8 mouse cellular contexts compared by ENCODE assay signal in the genomic region with DNA sequence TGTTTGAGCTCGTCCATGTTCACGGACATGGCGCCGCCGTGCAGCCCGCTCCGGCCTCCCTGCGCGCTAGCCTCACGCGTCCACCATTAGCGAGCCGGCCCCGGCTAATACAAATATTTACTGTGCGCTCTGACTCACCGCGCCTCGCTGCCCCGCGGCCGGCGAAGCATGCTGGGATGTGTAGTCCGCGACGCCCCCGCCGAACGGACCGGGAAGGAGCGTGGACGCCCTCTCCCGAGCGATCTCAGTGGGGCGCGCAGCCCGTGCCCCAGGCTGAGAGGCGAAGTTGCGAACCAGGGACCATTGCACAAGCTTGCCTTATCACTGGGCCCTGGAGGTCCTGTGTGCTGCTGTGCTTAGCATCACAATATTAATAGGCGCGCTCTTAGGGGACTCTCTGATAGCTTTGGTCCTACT. TPM values are rescaled to one million over a fixed set of nuclear protein-coding genes. Genes with fewer than 3 reads are reported as not detected.
DNase-seq lines count a peak whose midpoint lies in the region; ATAC-seq and TF ChIP-seq lines count a peak whose summit lies in the region.

No protein-coding gene starts in this region.

- peak overlapping the region; percentile 93 for H3K27ac ChIP-seq in MEL (ENCODE audit: control insufficient read depth, low read depth, low read length)
- peak overlapping the region; percentile 99 for H3K27ac ChIP-seq in cerebellum, adult 2 months (ENCODE audit: insufficient read depth, low read length)
- H3K27ac ChIP-seq in forebrain, postnatal 0 days (ENCODE audit: low read depth, low read length) = peak overlapping the region; percentile 98
- H3K27ac ChIP-seq in lung, embryonic 15.5 days = peak overlapping the region; percentile 99
- peak overlapping the region; percentile 97 for H3K27ac ChIP-seq in olfactory bulb, adult 2 months (ENCODE audit: insufficient read depth, low read depth, low read length)

- H3K27me3 ChIP-seq in MEL (ENCODE audit: control insufficient read depth in 1 of 2, insufficient read depth in 2 of 2, low read length in 2 of 2) = no peaks in the 10 kb centered on the region
- no peaks in the 10 kb centered on the region for H3K27me3 ChIP-seq in cerebellum, adult 2 months (ENCODE audit: control insufficient read depth, insufficient read depth, low read length)
- H3K27me3 ChIP-seq in forebrain, postnatal 0 days (ENCODE audit: insufficient read depth, low read length) = no peaks in the 10 kb centered on the region
- H3K27me3 ChIP-seq in lung, embryonic 15.5 days = no peaks in the 10 kb centered on the region

- no peaks in the 10 kb centered on the region for H3K9me3 ChIP-seq in MEL (replicated peaks; ENCODE audit: insufficient read depth, low read length)
- no peaks in the 10 kb centered on the region for H3K9me3 ChIP-seq in forebrain, postnatal 0 days (ENCODE audit: low read length)
- no peaks in the 10 kb centered on the region for H3K9me3 ChIP-seq in lung, embryonic 15.5 days

- H3K4me3 ChIP-seq in MEL (ENCODE audit: control insufficient read depth in 1 of 2, insufficient read depth in 1 of 2, low read depth in 2 of 2, low read length in 2 of 2) = peak overlapping the region; percentile 83 to 92
- peak overlapping the region; percentile 89 for H3K4me3 ChIP-seq in cerebellum, adult 2 months (replicated peaks; ENCODE audit: insufficient read depth, low read depth, low read length)
- peak overlapping the region; percentile 88 for H3K4me3 ChIP-seq in forebrain, postnatal 0 days (ENCODE audit: low read depth, low read length)
- H3K4me3 ChIP-seq in lung, embryonic 15.5 days = peak overlapping the region; percentile 76
- peak overlapping the region; percentile 86 for H3K4me3 ChIP-seq in olfactory bulb, adult 2 months (ENCODE audit: insufficient read depth, low read depth, low read length)

- peak; percentile 66 for ATAC-seq in forebrain, postnatal 0 days
- ATAC-seq in lung, embryonic 15.5 days (ENCODE audit: borderline replicate concordance, extremely low read depth, low FRiP score, low TSS enrichment) = peak; percentile 71

- H3K9ac ChIP-seq in MEL (ENCODE audit: control insufficient read depth, low read depth, low read length, poor library complexity, severe bottlenecking) = peak overlapping the region; percentile 90
- H3K9ac ChIP-seq in forebrain, postnatal 0 days = peak overlapping the region; percentile 92
- H3K9ac ChIP-seq in lung, embryonic 15.5 days = peak overlapping the region; percentile 74

- peaks cover 0 to 7% of the 10 kb centered on the region in 2 experiments; a peak in 2 of 4 replicates for H3K36me3 ChIP-seq in MEL (ENCODE audit: control insufficient read depth in 1 of 2, insufficient read depth in 2 of 2, low read length in 2 of 2)
- peaks cover 11% of the 10 kb centered on the region; the same call in 1 of the 2 replicates for H3K36me3 ChIP-seq in forebrain, postnatal 0 days (ENCODE audit: insufficient read depth)
- peaks cover 5% of the 10 kb centered on the region; the same call in 1 of the 2 replicates for H3K36me3 ChIP-seq in lung, embryonic 15.5 days

- H3K4me1 ChIP-seq in MEL (ENCODE audit: control insufficient read depth in 1 of 2, insufficient read depth in 2 of 2, low read length in 2 of 2) = peaks cover 2 to 25% of the 10 kb centered on the region in 2 experiments; a peak in 3 of 4 replicates
- peaks cover 22% of the 10 kb centered on the region for H3K4me1 ChIP-seq in cerebellum, adult 2 months (ENCODE audit: control insufficient read depth, insufficient read depth, low read length)
- H3K4me1 ChIP-seq in forebrain, postnatal 0 days (ENCODE audit: insufficient read depth) = peaks cover 10% of the 10 kb centered on the region
- H3K4me1 ChIP-seq in lung, embryonic 15.5 days = peaks cover 53% of the 10 kb centered on the region
- H3K4me1 ChIP-seq in olfactory bulb, adult 2 months (ENCODE audit: control insufficient read depth, insufficient read depth, low read length) = peaks cover 30% of the 10 kb centered on the region

- 1% methylated on average over 40 of the region's 40 CpGs for WGBS in cerebellum, adult 2 months
- 2% methylated on average over 40 of the region's 40 CpGs for WGBS in forebrain, postnatal 0 days
- WGBS in lung, embryonic 15.5 days = under 1% methylated on average over 40 of the region's 40 CpGs
- under 1% methylated on average over 40 of the region's 40 CpGs for WGBS in olfactory bulb, adult 2 months

- TF ChIP-seq POLR2A in MEL (IDR thresholded peaks at IDR 0.05; ENCODE audit: control insufficient read depth in 1 of 2, insufficient read depth in 1 of 2, low read depth in 1 of 2, low read length in 2 of 2, poor library complexity in 1 of 2) = peak; percentile 50 to 81; a peak in 3 of 4 replicates
- peak; percentile 90 for TF ChIP-seq POLR2A in cerebellum, adult 2 months (IDR thresholded peaks at IDR 0.05; ENCODE audit: borderline replicate concordance, insufficient read depth, low read length)
- peak; percentile 95 for TF ChIP-seq POLR2A in olfactory bulb, adult 2 months (IDR thresholded peaks at IDR 0.05; ENCODE audit: insufficient read depth, low read depth, low read length)

- TF ChIP-seq CTCF in MEL (IDR thresholded peaks at IDR 0.05 in 2 of 3, conservative IDR thresholded peaks at IDR 0.05 in 1 of 3; ENCODE audit: control insufficient read depth in 1 of 3, insufficient read depth in 1 of 3, low read depth in 2 of 3, low read length in 3 of 3, poor library complexity in 1 of 3, severe bottlenecking in 1 of 3) = peak in 2 of 3 experiments; percentile 24 to 33; a peak in 4 of 6 replicates
- no peak for TF ChIP-seq CTCF in cerebellum, adult 2 months (IDR thresholded peaks at IDR 0.05; ENCODE audit: borderline replicate concordance, insufficient read depth, low read depth, low read length)
- TF ChIP-seq CTCF in forebrain, postnatal 0 days (IDR thresholded peaks at IDR 0.05; ENCODE audit: low read depth) = peak; percentile 63
- no peak for TF ChIP-seq CTCF in olfactory bulb, adult 2 months (IDR thresholded peaks at IDR 0.05; ENCODE audit: insufficient read depth, low read depth, low read length)

- no peak; the same call in 1 of the 2 replicates for TF ChIP-seq RAD21 in MEL (IDR thresholded peaks at IDR 0.05; ENCODE audit: low read depth, low read length)

- TF ChIP-seq EP300 in MEL (IDR thresholded peaks at IDR 0.05; ENCODE audit: low read depth in 1 of 2, low read length in 2 of 2) = no peak

- peak overlapping the region; percentile 75 for H3K4me2 ChIP-seq in forebrain, postnatal 0 days (ENCODE audit: low read depth)
- peak overlapping the region; percentile 69 for H3K4me2 ChIP-seq in lung, embryonic 15.5 days

- H3K79me2 ChIP-seq in MEL (ENCODE audit: control insufficient read depth, insufficient read depth, low read length, poor library complexity) = peaks cover 19% of the 10 kb centered on the region

- DNase-seq in MEL (ENCODE audit: low read depth, low spot score) = peak; percentile 90
- DNase-seq in cerebellum, adult 2 months = peak; percentile 92
- DNase-seq in forebrain, postnatal 0 days = peak; percentile 90
- DNase-seq in heart, postnatal 4 days = peak; percentile 92
- peak; percentile 83 for DNase-seq in layer of hippocampus, adult 9-10 months (ENCODE audit: low spot score)
- peak; percentile 77 to 81 for DNase-seq in thymus, adult 18-20 months

RNA-seq across cellular contexts. Expression of a gene that starts 0.4 kb away (rescaled TPM):
- total RNA-seq in MEL (2012; rRNA removed) = 2.8 and 4.3 TPM in 2 replicates
- polyA plus RNA-seq in MEL (2012; ENCODE audit: insufficient read depth in 1 of 2, insufficient read length in 2 of 2, low read depth in 1 of 2, low replicate concordance in 2 of 2, missing spikeins in 1 of 2) = 10 to 100 TPM in 1 of 2 experiments, not detected in 1; 25.6 TPM
- 57.9 and 63.5 TPM in 2 replicates for polyA plus RNA-seq in cerebellum, adult 2 months (2012; rRNA removed)
- total RNA-seq in forebrain, postnatal 0 days (2014; rRNA removed) = 27.7 and 37.7 TPM in 2 replicates
- polyA plus RNA-seq in forebrain, postnatal 0 days (2015; fragmentation: Nextera tagmentation; extraction: Ambion mirVana) = 79.2 and 80.7 TPM in 2 replicates
- 10 to 100 TPM; 22.6 to 24.8 TPM for total RNA-seq in heart, postnatal 4 days (2021)
- polyA plus RNA-seq in lung, embryonic 15.5 days (2015; fragmentation: Nextera tagmentation; extraction: Ambion mirVana) = 35.7 TPM in 2 replicates
- polyA plus RNA-seq in olfactory bulb, adult 2 months (2012; ENCODE audit: insufficient read depth, insufficient read length, low replicate concordance, missing spikeins) = not detected in 2 replicates

RNA-seq across cellular contexts. Expression of a gene that starts 6.3 kb away (rescaled TPM):
- 8.4 and 9.8 TPM in 2 replicates for total RNA-seq in MEL (2012; rRNA removed)
- polyA plus RNA-seq in MEL (2012; ENCODE audit: insufficient read depth in 1 of 2, insufficient read length in 2 of 2, low read depth in 1 of 2, low replicate concordance in 2 of 2, missing spikeins in 1 of 2) = 10 to 100 TPM in 1 of 2 experiments, not detected in 1; 25.0 TPM
- polyA plus RNA-seq in cerebellum, adult 2 months (2012; rRNA removed) = 243 and 248 TPM in 2 replicates
- total RNA-seq in forebrain, postnatal 0 days (2014; rRNA removed) = 123 and 167 TPM in 2 replicates
- 96.1 and 109 TPM in 2 replicates for polyA plus RNA-seq in forebrain, postnatal 0 days (2015; fragmentation: Nextera tagmentation; extraction: Ambion mirVana)
- total RNA-seq in heart, postnatal 4 days (2021) = 100 to 1,000 TPM; 170 to 187 TPM
- polyA plus RNA-seq in lung, embryonic 15.5 days (2015; fragmentation: Nextera tagmentation; extraction: Ambion mirVana) = 88.1 and 93.0 TPM in 2 replicates
- polyA plus RNA-seq in olfactory bulb, adult 2 months (2012; ENCODE audit: insufficient read depth, insufficient read length, low replicate concordance, missing spikeins) = 248 TPM in 1 of 2 replicates, not detected in the other

RNA-seq across cellular contexts. Expression of a gene that starts 44.5 kb away (rescaled TPM):
- 0.12 TPM in 1 of 2 replicates, not detected in the other for total RNA-seq in MEL (2012; rRNA removed)
- under 1 TPM in 1 of 2 experiments, not detected in 1; 0.21 TPM for polyA plus RNA-seq in MEL (2012; ENCODE audit: insufficient read depth in 1 of 2, insufficient read length in 2 of 2, low read depth in 1 of 2, low replicate concordance in 2 of 2, missing spikeins in 1 of 2)
- 0.08 TPM in 1 of 2 replicates, not detected in the other for polyA plus RNA-seq in cerebellum, adult 2 months (2012; rRNA removed)
- not detected in 2 replicates for total RNA-seq in forebrain, postnatal 0 days (2014; rRNA removed)
- 0.17 TPM in 1 of 2 replicates, not detected in the other for polyA plus RNA-seq in forebrain, postnatal 0 days (2015; fragmentation: Nextera tagmentation; extraction: Ambion mirVana)
- not detected for total RNA-seq in heart, postnatal 4 days (2021)
- 0.57 and 0.69 TPM in 2 replicates for polyA plus RNA-seq in lung, embryonic 15.5 days (2015; fragmentation: Nextera tagmentation; extraction: Ambion mirVana)
- not detected in 2 replicates for polyA plus RNA-seq in olfactory bulb, adult 2 months (2012; ENCODE audit: insufficient read depth, insufficient read length, low replicate concordance, missing spikeins)

RNA-seq across cellular contexts. Expression of a gene that starts 58.8 kb away (rescaled TPM):
- total RNA-seq in MEL (2012; rRNA removed) = 34.2 and 41.1 TPM in 2 replicates
- polyA plus RNA-seq in MEL (2012; ENCODE audit: insufficient read depth in 1 of 2, insufficient read length in 2 of 2, low read depth in 1 of 2, low replicate concordance in 2 of 2, missing spikeins in 1 of 2) = 10 to 100 TPM in 1 of 2 experiments, not detected in 1; 69.3 TPM
- polyA plus RNA-seq in cerebellum, adult 2 months (2012; rRNA removed) = 102 and 104 TPM in 2 replicates
- 36.6 and 40.0 TPM in 2 replicates for total RNA-seq in forebrain, postnatal 0 days (2014; rRNA removed)
- 133 and 140 TPM in 2 replicates for polyA plus RNA-seq in forebrain, postnatal 0 days (2015; fragmentation: Nextera tagmentation; extraction: Ambion mirVana)
- 10 to 100 TPM; 50.7 to 51.3 TPM for total RNA-seq in heart, postnatal 4 days (2021)
- 150 and 167 TPM in 2 replicates for polyA plus RNA-seq in lung, embryonic 15.5 days (2015; fragmentation: Nextera tagmentation; extraction: Ambion mirVana)
- not detected in 2 replicates for polyA plus RNA-seq in olfactory bulb, adult 2 months (2012; ENCODE audit: insufficient read depth, insufficient read length, low replicate concordance, missing spikeins)

Comparison
In these comparisons a context has a peak if more than half of its experiments do, and no peak if none do; other contexts are left out.
1. Peak in every context shown above with its lines: DNase-seq, ATAC-seq, H3K4me3 ChIP-seq and H3K27ac ChIP-seq.
2. CTCF ChIP-seq: peak in MEL (2 of 3) and forebrain, postnatal 0 days (single experiment); none in cerebellum, adult 2 months (single experiment) and olfactory bulb, adult 2 months (single experiment).